Mouse (Mus musculus): ENCODE measurements around the gene Smpd1. TPM values are rescaled to one million over a fixed set of nuclear protein-coding genes. Genes with fewer than 3 reads are reported as not detected.
A peak's percentile ranks its signal among the peaks of the same experiment; 100 is the strongest.

Smpd1 gene
- polyA plus RNA-seq, 1 experiment from 2014 or later, result 40.4 TPM

- WGBS, result 85% methylated on average over 2 of the region's 2 CpGs
- no peaks in the 10 kb centered on the region for H3K9me3 ChIP-seq (ENCODE audit: control insufficient read depth, low read depth, low read length)
- H3K4me3 ChIP-seq (ENCODE audit: low read depth, low read length), result no peak overlapping the region
These were observed 24.3 kb downstream of the Smpd1 start for GRCm38 (mm10) chr7:105578481-105578880.

GRCm38 (mm10) chr7:105580627-105581089, 26.5 kb downstream of the Smpd1 start:
- peak; percentile 48; the same call in 1 of the 2 replicates for ATAC-seq (ENCODE audit: insufficient number of reproducible peaks, insufficient read depth, low FRiP score, low read depth)
- peak overlapping the region; percentile 63; the same call in 1 of the 2 replicates for H3K27ac ChIP-seq (ENCODE audit: low read length)

More at GRCm38 (mm10) chr7:105578481-105578880, 24.3 kb downstream of the Smpd1 start:
- Histone ChIP-seq H3K27ac (ENCODE audit: low read length) (no peak overlapping the region), H3K27me3 (ENCODE audit: control insufficient read depth, insufficient read depth, low read length) (no peaks in the 10 kb centered on the region), H3K9ac (replicated peaks; ENCODE audit: low read depth, low read length) (no peak overlapping the region), H3K4me2 (replicated peaks; ENCODE audit: low read depth, low read length) (no peak overlapping the region), H3K4me1 (ENCODE audit: control insufficient read depth, insufficient read depth, low read length) (0 out of 2 replicates have a peak, but pooled peaks cover 8% of the 10 kb centered on the region), H3K36me3 (ENCODE audit: control insufficient read depth, insufficient read depth, low read length) (peaks cover 1% of the 10 kb centered on the region)
- ATAC-seq (ENCODE audit: insufficient number of reproducible peaks, insufficient read depth, low FRiP score, low read depth), result no peak

GRCm38 (mm10) chr7:105581094-105581703, 27.0 kb downstream of the Smpd1 start, which contains the start of gene Apbb1:
Gene Apbb1 (minus strand): TSS chr7:105581653.
- H3K9ac ChIP-seq (replicated peaks; ENCODE audit: low read depth, low read length), result peak within 1 kb of the TSS; percentile 49
- under 1% methylated on average over 51 of the region's 54 CpGs for WGBS
- H3K4me3 ChIP-seq (ENCODE audit: low read depth, low read length), result peak within 1 kb of the TSS; percentile 75
- H3K27me3 ChIP-seq (ENCODE audit: control insufficient read depth, insufficient read depth, low read length), result no peaks in the 10 kb centered on the region
- ATAC-seq (ENCODE audit: insufficient number of reproducible peaks, insufficient read depth, low FRiP score, low read depth), result peak; percentile 88
- H3K27ac ChIP-seq (ENCODE audit: low read length), result peak within 1 kb of the TSS; percentile 63; the same call in 1 of the 2 replicates
- 0 out of 2 replicates have a peak, but pooled peaks cover 8% of the 10 kb centered on the region for H3K4me1 ChIP-seq (ENCODE audit: control insufficient read depth, insufficient read depth, low read length)
- no peaks in the 10 kb centered on the region for H3K36me3 ChIP-seq (ENCODE audit: control insufficient read depth, insufficient read depth, low read length)
- peak within 1 kb of the TSS; percentile 76 for H3K4me2 ChIP-seq (replicated peaks; ENCODE audit: low read depth, low read length)
- no peaks in the 10 kb centered on the region for H3K9me3 ChIP-seq (ENCODE audit: control insufficient read depth, low read depth, low read length)

More at GRCm38 (mm10) chr7:105580627-105581089, 26.5 kb downstream of the Smpd1 start:
- Histone ChIP-seq H3K9me3 (ENCODE audit: control insufficient read depth, low read depth, low read length) (no peaks in the 10 kb centered on the region), H3K36me3 (ENCODE audit: control insufficient read depth, insufficient read depth, low read length) (no peaks in the 10 kb centered on the region), H3K9ac (replicated peaks; ENCODE audit: low read depth, low read length) (peak overlapping the region; percentile 49), H3K4me2 (replicated peaks; ENCODE audit: low read depth, low read length) (peak overlapping the region; percentile 76), H3K4me1 (ENCODE audit: control insufficient read depth, insufficient read depth, low read length) (0 out of 2 replicates have a peak, but pooled peaks cover 8% of the 10 kb centered on the region), H3K27me3 (ENCODE audit: control insufficient read depth, insufficient read depth, low read length) (no peaks in the 10 kb centered on the region), H3K4me3 (ENCODE audit: low read depth, low read length) (peak overlapping the region; percentile 75)
- WGBS, result under 1% methylated on average over 17 of the region's 22 CpGs

GRCm38 (mm10) chr7:105581959-105582358, 27.8 kb downstream of the Smpd1 start:
- H3K9ac ChIP-seq (replicated peaks; ENCODE audit: low read depth, low read length), result no peak overlapping the region
- no peaks in the 10 kb centered on the region for H3K9me3 ChIP-seq (ENCODE audit: control insufficient read depth, low read depth, low read length)
- no peak for ATAC-seq (ENCODE audit: insufficient number of reproducible peaks, insufficient read depth, low FRiP score, low read depth)
- H3K27ac ChIP-seq (ENCODE audit: low read length), result no peak overlapping the region
- no peaks in the 10 kb centered on the region for H3K36me3 ChIP-seq (ENCODE audit: control insufficient read depth, insufficient read depth, low read length)
- WGBS, result 71% methylated on average over 2 of the region's 2 CpGs
- no peaks in the 10 kb centered on the region for H3K27me3 ChIP-seq (ENCODE audit: control insufficient read depth, insufficient read depth, low read length)
- 0 out of 2 replicates have a peak, but pooled peaks cover 5% of the 10 kb centered on the region for H3K4me1 ChIP-seq (ENCODE audit: control insufficient read depth, insufficient read depth, low read length)
- no peak overlapping the region for H3K4me3 ChIP-seq (ENCODE audit: low read depth, low read length)
- H3K4me2 ChIP-seq (replicated peaks; ENCODE audit: low read depth, low read length), result peak overlapping the region; percentile 76

DNA sequence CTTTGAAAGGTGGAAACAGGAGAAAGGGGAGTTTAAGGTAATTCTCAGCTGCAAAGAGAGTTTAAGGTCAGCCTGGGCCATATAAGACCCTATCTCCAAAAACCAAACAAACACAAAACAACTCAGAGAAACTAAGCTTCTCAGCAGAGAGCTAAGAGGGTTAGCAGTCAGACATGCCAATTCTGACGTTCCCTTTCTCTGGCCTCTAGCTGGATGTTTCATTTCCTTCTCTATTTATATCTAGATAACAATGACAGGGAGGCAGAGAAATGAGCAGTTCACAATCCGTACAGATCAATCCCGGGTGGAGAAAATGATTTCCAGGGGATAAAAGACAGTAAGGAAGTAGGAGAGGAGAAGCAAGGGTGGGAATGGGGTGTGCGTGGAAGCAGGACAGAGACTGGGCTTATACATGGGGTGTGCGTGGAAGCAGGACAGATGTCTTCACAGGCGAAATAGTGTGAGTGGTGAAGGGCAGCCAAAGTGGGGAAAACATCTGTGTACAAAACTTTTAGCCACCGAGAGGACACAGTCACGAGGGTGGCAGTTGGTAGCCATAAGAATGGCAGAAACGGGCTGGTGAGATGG, 34.3 kb downstream of the Smpd1 start:
- Histone ChIP-seq H3K27ac (ENCODE audit: low read length) (no peak overlapping the region), H3K4me3 (ENCODE audit: low read depth, low read length) (no peak overlapping the region), H3K9ac (replicated peaks; ENCODE audit: low read depth, low read length) (no peak overlapping the region), H3K9me3 (ENCODE audit: control insufficient read depth, low read depth, low read length) (no peaks in the 10 kb centered on the region), H3K4me2 (replicated peaks; ENCODE audit: low read depth, low read length) (no peak overlapping the region), H3K36me3 (ENCODE audit: control insufficient read depth, insufficient read depth, low read length) (no peaks in the 10 kb centered on the region), H3K27me3 (ENCODE audit: control insufficient read depth, insufficient read depth, low read length) (no peaks in the 10 kb centered on the region), H3K4me1 (ENCODE audit: control insufficient read depth, insufficient read depth, low read length) (no peaks in the 10 kb centered on the region)
- WGBS, result 52% methylated on average over 9 of the region's 9 CpGs
- no peak for ATAC-seq (ENCODE audit: insufficient number of reproducible peaks, insufficient read depth, low FRiP score, low read depth)

DNA sequence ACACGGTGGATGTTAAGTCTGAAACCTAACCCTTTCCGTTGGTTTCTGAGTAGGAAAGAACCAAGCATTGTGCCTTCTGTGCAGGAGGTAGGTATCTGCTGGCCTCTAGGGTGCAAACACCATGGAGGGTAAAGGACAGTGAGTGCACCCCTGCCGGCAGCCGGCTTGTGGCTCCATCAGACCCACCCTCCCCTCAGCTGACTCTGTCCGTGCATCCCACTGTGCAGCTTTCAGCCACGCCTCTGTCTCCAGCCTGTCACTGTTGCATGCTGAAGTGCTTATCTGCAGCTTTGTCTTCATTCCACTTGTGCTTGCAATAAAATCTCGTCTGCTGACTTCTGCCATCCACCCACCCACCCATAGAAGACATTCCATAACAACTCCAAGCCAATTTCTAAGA, 35.9 kb downstream of the Smpd1 start:
- Histone ChIP-seq H3K36me3 (ENCODE audit: control insufficient read depth, insufficient read depth, low read length) (no peaks in the 10 kb centered on the region), H3K9ac (replicated peaks; ENCODE audit: low read depth, low read length) (no peak overlapping the region), H3K27ac (ENCODE audit: low read length) (no peak overlapping the region), H3K4me1 (ENCODE audit: control insufficient read depth, insufficient read depth, low read length) (no peaks in the 10 kb centered on the region), H3K4me2 (replicated peaks; ENCODE audit: low read depth, low read length) (no peak overlapping the region), H3K9me3 (ENCODE audit: control insufficient read depth, low read depth, low read length) (no peaks in the 10 kb centered on the region), H3K27me3 (ENCODE audit: control insufficient read depth, insufficient read depth, low read length) (no peaks in the 10 kb centered on the region), H3K4me3 (ENCODE audit: low read depth, low read length) (no peak overlapping the region)
- no peak for ATAC-seq (ENCODE audit: insufficient number of reproducible peaks, insufficient read depth, low FRiP score, low read depth)
- WGBS, result 35% methylated on average over 7 of the region's 7 CpGs

GRCm38 (mm10) chr7:105602860-105603623, 48.9 kb downstream of the Smpd1 start:
- Histone ChIP-seq H3K27ac (ENCODE audit: low read length) (no peak overlapping the region), H3K9ac (replicated peaks; ENCODE audit: low read depth, low read length) (no peak overlapping the region), H3K4me1 (ENCODE audit: control insufficient read depth, insufficient read depth, low read length) (no peaks in the 10 kb centered on the region), H3K9me3 (ENCODE audit: control insufficient read depth, low read depth, low read length) (peaks cover 6% of the 10 kb centered on the region; the same call in 1 of the 2 replicates), H3K4me3 (ENCODE audit: low read depth, low read length) (no peak overlapping the region), H3K27me3 (ENCODE audit: control insufficient read depth, insufficient read depth, low read length) (no peaks in the 10 kb centered on the region), H3K36me3 (ENCODE audit: control insufficient read depth, insufficient read depth, low read length) (no peaks in the 10 kb centered on the region), H3K4me2 (replicated peaks; ENCODE audit: low read depth, low read length) (no peak overlapping the region)
- peak; percentile 56; the same call in 1 of the 2 replicates for ATAC-seq (ENCODE audit: insufficient number of reproducible peaks, insufficient read depth, low FRiP score, low read depth)
- WGBS, result 34% methylated on average over 9 of the region's 9 CpGs

All from stomach, embryonic 14.5 days (tissue).